Comparison of ENCODE assay signal across 19 mouse cellular contexts in the genomic region with DNA sequence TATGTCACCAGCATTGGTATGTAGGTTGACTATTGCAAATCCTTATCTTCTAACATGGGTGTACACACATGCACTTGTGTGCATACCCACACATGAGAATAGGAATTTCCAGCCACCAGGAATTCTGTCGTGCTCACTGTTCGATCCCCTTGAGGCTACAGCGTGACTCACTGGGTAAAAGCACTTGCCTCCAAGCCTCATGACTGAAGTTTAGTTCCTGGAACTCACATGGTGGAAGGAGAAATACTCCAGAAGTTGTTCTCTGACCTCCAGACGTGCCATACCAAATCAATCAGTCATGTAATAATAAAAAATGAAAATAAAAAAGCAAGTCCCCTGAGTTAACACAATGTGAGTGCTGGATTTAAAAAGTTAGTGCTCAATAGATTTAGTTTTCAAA.
A peak's percentile ranks its signal among the peaks of the same experiment; 100 is the strongest.
DNase-seq lines count a peak whose midpoint lies in the region; ATAC-seq and TF ChIP-seq lines count a peak whose summit lies in the region.
"Had no signal": no experiment of that assay in that cellular context is flagged by ENCODE, and none has a peak within 500 bp of the region (broad histone marks: within the 10 kb centered on the region; RNA-seq: fewer than 3 reads in every experiment).

No protein-coding gene starts in this region.

- intact Hi-C loops in left cerebral cortex, adult 2 months (cut with DNase I): no loop called here

- WGBS in lung, embryonic 16.5 days: 66% methylated on average over 4 of the region's 4 CpGs

- H3ac ChIP-seq in C2C12 (ENCODE audit: control insufficient read depth, insufficient read length, low read depth) (no peak overlapping the region), myocyte (ENCODE audit: control insufficient read depth, insufficient read length) (no peak overlapping the region)

- ATAC-seq in lung, embryonic 16.5 days (ENCODE audit: low read depth): peak; percentile 5; the same call in 1 of the 2 replicates
- ATAC-seq in Patski: no peak
- ATAC-seq: forebrain, embryonic 14.5 days; intestine, embryonic 16.5 days had no signal

- peaks cover 27% of the 10 kb centered on the region for H3K79me2 ChIP-seq in C2C12 (ENCODE audit: control insufficient read depth, insufficient read depth)
- no peaks in the 10 kb centered on the region for H3K79me2 ChIP-seq in myocyte (ENCODE audit: control insufficient read depth, insufficient read depth)

- no peak for DNase-seq in lung, postnatal 14 days
- peak; percentile 33 for DNase-seq in Patski (ENCODE audit: low read depth, low spot score)
- DNase-seq in left cerebral cortex, adult 2 months (ENCODE audit: extremely low spot score in 1 of 2, low spot score in 2 of 2): no peak
- no peak for DNase-seq in heart, postnatal 4 days
- DNase-seq: B cell, adult 2 months; cerebellum, adult 11-12 months; cerebellum, adult 9-10 months; cerebellum, postnatal 25 days had no signal

- no peak overlapping the region for H3K4me3 ChIP-seq in lung, embryonic 16.5 days (ENCODE audit: low read length)
- H3K4me3 ChIP-seq in C2C12 (ENCODE audit: insufficient read depth, poor library complexity, severe bottlenecking) (no peak overlapping the region), myocyte (no peak overlapping the region)
- no peak overlapping the region for H3K4me3 ChIP-seq in left cerebral cortex, adult 2 months
- H3K4me3 ChIP-seq: embryonic facial prominence, embryonic 12.5 days; forebrain, embryonic 10.5 days; heart, adult 2 months; heart, embryonic 15.5 days; hindbrain, embryonic 15.5 days had no signal

- no peak overlapping the region; the same call in 1 of the 2 replicates for H3K27ac ChIP-seq in lung, embryonic 16.5 days (ENCODE audit: low read length)
- H3K27ac ChIP-seq in left cerebral cortex, adult 2 months: no peak overlapping the region
- H3K27ac ChIP-seq: embryonic facial prominence, embryonic 12.5 days; forebrain, embryonic 10.5 days; heart, adult 2 months; heart, embryonic 15.5 days had no signal

- CTCF ChIA-PET in Patski (lab: Charles Lee): no interaction called here

- peaks cover 7% of the 10 kb centered on the region for H3K79me3 ChIP-seq in C2C12 (ENCODE audit: low read depth)

- POLR2A ChIA-PET in Patski (lab: Charles Lee): no interaction called here

- H3K4me1 ChIP-seq in lung, embryonic 16.5 days (replicated peaks; ENCODE audit: control insufficient read depth, insufficient read depth, low read length): peaks cover 18% of the 10 kb centered on the region
- H3K4me1 ChIP-seq: forebrain, embryonic 10.5 days had no signal

- no peak overlapping the region for H3K4me2 ChIP-seq in lung, embryonic 16.5 days (ENCODE audit: low read depth, low read length)
- peak overlapping the region; percentile 91 for H3K4me2 ChIP-seq in myocyte (ENCODE audit: low read depth)
- H3K4me2 ChIP-seq: embryonic facial prominence, embryonic 12.5 days; heart, embryonic 11.5 days; heart, embryonic 15.5 days; hindbrain, embryonic 15.5 days had no signal

- H3K9me3 ChIP-seq in lung, embryonic 16.5 days (ENCODE audit: control insufficient read depth, low read length): no peaks in the 10 kb centered on the region
- H3K9me3 ChIP-seq: heart, embryonic 15.5 days; hindbrain, embryonic 15.5 days had no signal

- in situ Hi-C loops in Patski (cut with MboI; ENCODE audit: low pct_unique_long_range_greater_than_20kb): loop anchor here (5.0 kb wide), 1 partner anchor 33 kb away; no protein-coding TSS in a partner anchor

- H3K36me3 ChIP-seq in lung, embryonic 16.5 days (ENCODE audit: control insufficient read depth, insufficient read depth, low read length): no peaks in the 10 kb centered on the region
- H3K36me3 ChIP-seq in C2C12 (ENCODE audit: control insufficient read depth, insufficient read depth): no peaks in the 10 kb centered on the region
- no peaks in the 10 kb centered on the region for H3K36me3 ChIP-seq in myocyte (ENCODE audit: control insufficient read depth, insufficient read depth)
- H3K36me3 ChIP-seq: embryonic facial prominence, embryonic 12.5 days; forebrain, embryonic 10.5 days; heart, embryonic 15.5 days; hindbrain, embryonic 15.5 days had no signal

- no peaks in the 10 kb centered on the region for H3K27me3 ChIP-seq in lung, embryonic 16.5 days (ENCODE audit: control insufficient read depth, insufficient read depth, low read depth, low read length)
- H3K27me3 ChIP-seq in C2C12 (ENCODE audit: control insufficient read depth, insufficient read depth, insufficient read length): no peaks in the 10 kb centered on the region
- no peaks in the 10 kb centered on the region for H3K27me3 ChIP-seq in Patski
- no peaks in the 10 kb centered on the region for H3K27me3 ChIP-seq in myocyte (ENCODE audit: control insufficient read depth, insufficient read depth, insufficient read length)
- H3K27me3 ChIP-seq: embryonic facial prominence, embryonic 12.5 days; heart, embryonic 15.5 days; hindbrain, embryonic 15.5 days had no signal

- no peak for TF ChIP-seq CTCF in C2C12 (IDR thresholded peaks at IDR 0.05; ENCODE audit: control insufficient read depth, insufficient read depth, insufficient read length)
- no peak for TF ChIP-seq CTCF in Patski (IDR thresholded peaks at IDR 0.05)
- TF ChIP-seq CTCF in left cerebral cortex, adult 2 months (IDR thresholded peaks at IDR 0.05): no peak

- TF ChIP-seq POLR2A in myocyte (IDR thresholded peaks at IDR 0.05; ENCODE audit: insufficient read length, low read depth): no peak

- no peak overlapping the region for H3K9ac ChIP-seq in lung, embryonic 16.5 days (ENCODE audit: low read length)
- H3K9ac ChIP-seq: embryonic facial prominence, embryonic 12.5 days; heart, embryonic 15.5 days; hindbrain, embryonic 15.5 days had no signal

TF ChIP-seq in C2C12, 6 proteins besides CTCF, POLR2A, EP300 and RAD21:
- TF ChIP-seq MAX (IDR thresholded peaks at IDR 0.05) (peak; percentile 25), MYOG (IDR thresholded peaks at IDR 0.05; ENCODE audit: control insufficient read depth, extremely low read depth, insufficient read length) (no peak), USF1 (IDR thresholded peaks at IDR 0.05; ENCODE audit: low read depth) (no peak), FOSL1 (IDR thresholded peaks at IDR 0.05; ENCODE audit: insufficient read depth, low read length, poor library complexity, severe bottlenecking) (peak; percentile 36), MYOD1 (IDR thresholded peaks at IDR 0.05; ENCODE audit: control insufficient read depth, insufficient read length, low read depth) (no peak), CEBPB (IDR thresholded peaks at IDR 0.05; ENCODE audit: low read depth) (no peak)

TF ChIP-seq in myocyte, 11 proteins besides CTCF, POLR2A, EP300 and RAD21:
- TF ChIP-seq TCF12 (IDR thresholded peaks at IDR 0.05; ENCODE audit: insufficient read depth, poor library complexity, severe bottlenecking): no peak
- no peak for TF ChIP-seq SRF (IDR thresholded peaks at IDR 0.05; ENCODE audit: control insufficient read depth, insufficient read length, low read depth)
- no peak for TF ChIP-seq TCF3 (IDR thresholded peaks at IDR 0.05; ENCODE audit: insufficient read length, low read depth)
- TF ChIP-seq E2F4 (IDR thresholded peaks at IDR 0.05; ENCODE audit: insufficient read depth): no peak
- TF ChIP-seq MAX (IDR thresholded peaks at IDR 0.05; ENCODE audit: low read depth): no peak
- no peak for TF ChIP-seq MYOD1 (IDR thresholded peaks at IDR 0.05; ENCODE audit: control insufficient read depth in 1 of 3, insufficient read length in 2 of 3, low read depth in 2 of 3)
- no peak for TF ChIP-seq POLR2AphosphoS2 (IDR thresholded peaks at IDR 0.05; ENCODE audit: insufficient read length, low read depth)
- no peak for TF ChIP-seq USF1 (IDR thresholded peaks at IDR 0.05; ENCODE audit: low read depth)
- no peak for TF ChIP-seq MYOG (IDR thresholded peaks at IDR 0.05; ENCODE audit: control insufficient read depth in 1 of 3, insufficient read depth in 1 of 3, insufficient read length in 2 of 3, low read depth in 2 of 3)
- TF ChIP-seq REST (IDR thresholded peaks at IDR 0.05; ENCODE audit: insufficient read depth, insufficient read length): no peak
- no peak for TF ChIP-seq CEBPB (IDR thresholded peaks at IDR 0.05; ENCODE audit: insufficient read depth, poor library complexity, severe bottlenecking)
